Mouse (Mus musculus): ENCODE results near the gene Ppp6r2. TPM values are rescaled to one million over a fixed set of nuclear protein-coding genes. Genes with fewer than 3 reads are reported as not detected.

Gene Ppp6r2
- total RNA-seq, 2 experiments from 2014 or later, result 53.8 to 57.6 TPM

DNA sequence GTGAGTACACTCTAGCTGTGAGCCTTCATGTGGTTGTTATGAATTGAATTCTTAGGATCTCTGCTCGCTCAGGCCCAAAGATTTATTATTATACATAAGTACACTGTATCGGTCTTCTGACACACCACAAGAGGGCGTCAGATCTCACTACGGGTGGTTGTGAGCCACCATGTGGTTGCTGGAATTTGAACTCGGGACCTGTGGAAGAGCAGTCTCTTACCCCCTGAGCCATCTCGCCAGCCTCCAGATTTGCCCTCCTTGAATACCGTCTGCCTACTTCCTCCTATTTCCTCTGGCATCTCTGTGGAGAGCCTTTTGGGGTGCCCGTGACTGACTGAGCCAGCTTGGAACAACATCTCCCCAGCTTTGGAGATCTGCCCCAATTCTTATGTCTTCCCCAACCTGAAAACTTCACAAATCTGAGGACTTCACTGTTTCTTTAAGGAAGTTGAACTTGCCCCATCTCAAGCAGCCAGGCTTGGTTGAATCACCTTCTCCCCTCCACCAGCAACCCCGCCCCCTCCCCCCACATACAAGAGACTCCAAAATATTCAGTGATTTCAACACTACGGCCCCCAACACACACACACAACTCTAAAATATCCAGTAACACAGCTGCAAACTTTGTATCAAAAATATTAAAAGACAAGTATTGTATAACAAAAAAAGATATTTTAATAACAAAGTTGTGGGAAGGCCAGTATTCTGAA, 29.6 kb upstream of the Ppp6r2 start:
- no peak for DNase-seq (ENCODE audit: low spot score in 2 of 2)

DNA sequence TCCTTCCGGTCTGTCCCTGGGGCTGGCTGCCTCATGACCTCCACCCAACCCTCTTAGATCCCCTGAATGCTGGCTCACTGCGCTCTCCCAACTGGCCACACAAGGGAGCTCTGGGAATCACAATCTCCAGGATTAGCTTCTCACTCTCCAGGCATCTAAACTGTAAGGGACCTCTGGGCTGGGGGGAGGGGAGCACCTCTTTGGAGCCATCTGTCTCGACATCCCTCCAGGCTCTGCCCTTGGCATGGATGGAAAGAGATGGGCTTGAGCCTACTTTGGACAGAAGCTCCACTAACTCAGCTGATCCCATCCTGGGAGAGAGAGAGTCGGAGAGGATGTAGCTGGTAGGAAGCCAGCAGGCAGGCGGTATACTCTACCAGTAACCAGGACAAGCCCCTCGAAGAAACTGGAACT, 29.0 kb upstream of the Ppp6r2 start:
- DNase-seq (ENCODE audit: low spot score in 2 of 2), result no peak

DNA sequence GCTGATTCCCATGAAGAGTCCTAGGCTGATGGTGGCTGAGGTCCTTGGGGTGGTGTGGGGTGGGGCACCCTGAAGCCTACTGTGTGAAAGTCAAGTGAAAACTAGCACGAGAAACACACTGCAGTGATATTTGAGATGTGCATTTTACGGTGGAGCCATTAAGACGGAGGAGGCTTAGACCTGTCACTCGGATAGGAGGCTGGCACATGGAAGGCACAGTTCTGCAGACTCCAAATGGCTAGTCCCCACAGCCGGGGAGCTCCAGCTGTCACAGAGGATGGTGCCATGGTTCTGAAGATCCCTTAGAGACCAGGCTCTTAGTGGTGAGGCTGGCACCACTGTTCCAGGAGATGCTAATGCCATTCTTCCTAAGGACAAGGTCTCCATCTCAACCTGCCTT, 28.5 kb upstream of the Ppp6r2 start:
- DNase-seq (ENCODE audit: low spot score in 2 of 2), result no peak

DNA sequence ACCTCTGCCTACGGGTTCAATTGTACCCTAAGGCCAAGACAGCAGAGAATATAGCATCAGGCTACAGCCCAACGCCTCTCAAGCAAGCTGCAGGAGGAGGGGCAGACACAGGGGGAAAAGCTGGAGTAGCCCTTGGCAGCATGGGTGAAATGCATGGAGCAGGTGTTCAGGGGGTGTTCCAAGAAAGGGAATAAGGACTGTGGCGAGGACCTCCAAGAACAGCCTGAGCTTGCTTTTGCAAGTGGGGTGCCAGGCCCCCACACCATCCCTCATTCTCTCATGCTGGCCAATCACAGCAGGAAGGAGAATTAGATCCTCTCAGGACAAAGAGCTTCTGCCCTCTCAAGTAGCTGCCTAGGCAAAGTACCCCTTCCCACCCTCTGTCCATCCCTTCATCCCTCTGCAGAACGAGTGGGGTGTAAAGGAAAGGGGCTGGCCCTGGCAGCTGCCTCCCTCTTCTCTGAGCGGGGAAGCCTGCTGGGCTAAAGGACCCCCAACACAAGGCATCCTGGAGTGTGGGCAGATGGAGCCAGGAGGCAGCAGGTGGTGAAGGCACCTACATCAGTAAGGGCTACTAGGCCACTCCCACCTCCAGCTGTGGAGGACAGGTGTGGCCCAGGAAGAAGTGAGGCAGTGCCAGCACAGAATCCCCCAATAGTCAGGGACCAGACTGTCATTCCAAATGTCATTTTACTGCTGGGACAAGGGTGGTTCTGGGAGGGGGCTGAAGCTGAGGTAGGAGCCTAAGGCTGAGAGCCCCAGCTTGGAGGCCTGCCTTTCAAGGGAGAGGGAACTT, 27.0 kb upstream of the Ppp6r2 start:
- DNase-seq (ENCODE audit: low spot score in 2 of 2), result no peak

DNA sequence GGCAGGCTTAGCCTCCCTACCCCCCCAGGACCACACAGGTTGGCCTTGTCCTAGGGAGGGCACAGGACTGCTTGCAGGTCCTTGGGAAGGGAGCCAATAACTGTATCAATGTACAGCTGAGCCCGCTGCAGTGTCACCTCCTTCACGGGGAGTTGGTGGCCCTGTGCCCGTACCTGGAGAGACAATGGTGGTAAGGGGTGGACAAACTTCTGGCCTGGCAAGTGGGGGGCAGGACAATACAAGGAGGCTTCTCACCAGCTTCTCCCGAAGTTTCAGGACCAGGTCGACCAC, 26.5 kb upstream of the Ppp6r2 start:
- no peak for DNase-seq (ENCODE audit: low spot score in 2 of 2)

DNA sequence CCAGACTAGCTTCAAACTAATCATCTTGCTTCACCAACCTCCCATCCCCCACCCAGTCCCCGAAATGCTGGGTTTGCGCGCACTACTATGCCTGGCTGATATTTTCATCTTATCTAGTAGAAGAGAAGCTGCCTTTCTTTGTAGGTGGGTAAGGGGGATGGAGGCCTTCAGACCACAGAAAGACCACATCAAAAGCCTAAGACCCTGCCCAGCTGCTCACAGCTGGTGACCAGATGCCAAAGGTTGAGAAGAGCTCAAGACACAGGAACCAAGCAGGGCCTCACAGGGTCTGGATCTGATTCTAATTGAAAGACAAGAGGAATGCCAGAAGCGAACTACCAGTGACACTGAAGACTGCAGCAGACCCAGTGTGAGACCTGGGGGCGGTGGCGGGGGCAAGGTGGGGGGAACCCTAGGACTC, 16.1 kb upstream of the Ppp6r2 start:
- DNase-seq (ENCODE audit: low spot score in 2 of 2), result no peak

DNA sequence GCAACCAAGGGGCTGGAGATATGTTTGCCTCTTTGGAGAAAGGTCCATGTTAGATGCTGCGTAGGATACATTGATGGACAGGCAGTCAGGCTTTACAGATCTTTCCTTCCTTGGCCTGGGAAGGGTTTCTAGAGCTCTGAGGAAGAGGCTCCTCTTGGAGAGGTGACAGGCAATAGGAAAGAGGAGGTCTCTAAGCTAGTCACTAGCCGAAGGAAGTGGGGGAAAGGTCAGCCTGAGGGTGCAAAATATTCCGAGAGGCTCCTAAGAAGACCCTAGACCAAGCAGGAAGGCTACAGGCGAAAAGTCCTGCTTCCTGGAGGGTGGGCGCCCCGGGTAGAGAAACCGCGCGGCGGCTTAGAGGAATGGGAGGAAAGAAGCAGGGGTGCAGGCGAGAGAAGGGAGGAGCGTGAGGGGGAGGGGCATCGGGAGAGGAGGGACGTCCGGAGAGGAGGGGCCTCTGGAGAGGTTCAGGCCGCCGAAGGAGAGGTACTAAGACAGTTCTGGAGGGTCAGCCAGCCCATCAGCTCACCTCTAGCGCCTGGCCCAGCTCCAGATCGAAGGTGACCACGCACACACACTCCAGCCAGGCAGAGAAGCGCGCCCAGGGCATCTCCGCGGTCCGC, 15.6 kb upstream of the Ppp6r2 start:
- DNase-seq (ENCODE audit: low spot score in 2 of 2), result peak; percentile 71 to 83

DNA sequence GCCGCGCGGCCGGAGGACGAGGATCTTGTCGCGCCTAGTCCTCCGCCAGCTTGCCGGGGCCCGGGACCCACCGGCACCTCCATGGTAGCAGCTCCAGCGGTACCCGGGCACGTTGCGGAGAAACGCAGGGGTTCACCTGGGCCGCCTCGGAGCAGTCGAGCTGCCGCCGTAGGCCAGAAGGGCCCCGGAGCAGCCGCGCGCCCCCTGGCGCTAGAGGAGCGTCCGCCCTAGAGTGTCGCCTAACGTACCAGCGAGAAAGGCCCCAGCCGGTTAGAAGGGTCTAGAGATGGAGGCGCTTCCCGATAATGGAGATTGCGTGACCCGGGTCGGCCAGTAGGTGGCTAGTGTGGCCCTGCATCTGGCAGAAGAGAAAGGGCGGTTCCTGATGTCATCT, 15.0 kb upstream of the Ppp6r2 start, which contains the start of gene Dennd6b:
Gene Dennd6b (minus strand): TSS at position 184 of the 394 bp plus-strand sequence.
- DNase-seq (ENCODE audit: low spot score in 2 of 2), result peak; percentile 91 to 92

DNA sequence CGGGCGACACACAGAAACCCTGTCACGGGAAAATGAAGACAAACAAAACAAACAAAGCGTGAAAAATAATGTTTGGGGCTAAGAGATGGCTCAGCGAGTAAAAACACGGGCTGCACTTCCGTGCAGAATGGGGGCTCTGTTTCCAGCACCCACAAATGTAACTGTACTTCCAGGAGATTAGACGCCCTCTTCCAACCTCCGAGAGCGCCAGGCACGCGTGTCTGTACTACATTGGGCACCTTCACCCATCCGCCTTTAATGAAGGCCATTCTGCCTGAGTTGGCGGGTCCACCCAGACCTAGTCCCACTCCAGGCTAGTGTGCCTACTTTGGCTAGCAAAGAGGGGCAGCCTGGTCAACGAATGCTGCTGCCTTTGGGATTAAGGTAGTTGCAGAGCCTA, 14.3 kb upstream of the Ppp6r2 start:
- no peak for DNase-seq (ENCODE audit: low spot score in 2 of 2)

DNA sequence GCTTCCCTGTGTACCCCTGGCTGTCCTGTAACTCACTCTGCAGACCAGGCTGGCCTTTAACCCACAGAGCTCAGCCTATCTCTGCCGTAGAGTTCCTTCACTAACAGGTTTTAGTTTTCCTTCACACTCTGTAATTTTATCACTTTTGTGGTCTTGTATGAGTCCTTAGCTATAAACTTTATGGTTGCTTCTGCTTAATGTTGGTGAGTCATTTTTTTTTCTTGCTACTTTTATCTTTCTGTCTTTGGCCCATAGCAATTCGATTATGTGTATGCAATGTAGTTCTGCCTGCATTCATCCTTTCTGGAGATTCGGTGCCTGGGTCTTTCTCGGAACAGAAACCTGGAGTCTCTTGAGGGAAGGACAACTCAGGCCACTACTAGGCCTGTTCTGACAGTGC, 3.9 kb upstream of the Ppp6r2 start:
- no peak for DNase-seq (ENCODE audit: low spot score in 2 of 2)

DNA sequence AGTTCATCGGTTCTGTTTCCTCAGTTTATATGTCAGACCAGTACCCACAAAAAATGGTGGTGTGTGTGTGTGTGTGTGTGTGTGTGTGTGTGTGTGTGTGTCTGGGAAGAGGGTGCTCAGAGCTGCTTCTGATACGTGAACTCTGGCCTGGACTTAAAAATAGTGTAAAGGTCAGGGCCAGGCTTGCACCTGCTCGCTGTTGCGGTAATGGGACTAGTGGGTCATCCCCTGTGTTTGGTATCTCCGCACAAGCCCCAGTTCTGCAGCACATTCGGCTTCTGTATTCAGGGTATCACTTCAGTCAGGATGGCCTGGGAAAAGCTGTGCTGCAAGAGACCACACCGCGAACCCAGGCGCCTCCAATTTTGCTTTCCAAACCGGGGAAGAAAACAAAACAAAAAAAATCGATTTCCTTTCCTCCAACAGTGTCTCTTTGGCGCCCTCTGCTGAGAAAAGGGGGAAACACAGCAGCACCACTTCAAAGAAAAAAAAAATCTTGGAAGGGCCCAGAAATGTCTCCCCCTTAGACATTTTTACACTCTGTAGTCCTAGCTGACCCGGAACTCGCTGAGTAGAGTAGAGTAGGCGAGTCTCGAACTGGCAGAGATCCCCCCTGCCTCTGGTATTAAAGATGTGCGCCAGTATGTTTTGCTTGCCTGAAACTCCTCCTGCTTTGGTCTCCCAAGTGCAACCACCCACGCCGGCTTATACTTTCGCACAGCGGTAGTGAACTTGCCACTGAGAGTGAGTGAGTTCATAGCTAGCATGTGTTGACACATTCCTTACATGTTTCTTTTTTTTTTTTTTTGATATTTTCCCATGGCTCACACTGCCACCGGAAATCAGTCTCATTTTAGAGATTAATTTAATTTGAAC, 1.2 kb upstream of the Ppp6r2 start:
- peak; percentile 71 to 82 for DNase-seq (ENCODE audit: low spot score in 2 of 2)

DNA sequence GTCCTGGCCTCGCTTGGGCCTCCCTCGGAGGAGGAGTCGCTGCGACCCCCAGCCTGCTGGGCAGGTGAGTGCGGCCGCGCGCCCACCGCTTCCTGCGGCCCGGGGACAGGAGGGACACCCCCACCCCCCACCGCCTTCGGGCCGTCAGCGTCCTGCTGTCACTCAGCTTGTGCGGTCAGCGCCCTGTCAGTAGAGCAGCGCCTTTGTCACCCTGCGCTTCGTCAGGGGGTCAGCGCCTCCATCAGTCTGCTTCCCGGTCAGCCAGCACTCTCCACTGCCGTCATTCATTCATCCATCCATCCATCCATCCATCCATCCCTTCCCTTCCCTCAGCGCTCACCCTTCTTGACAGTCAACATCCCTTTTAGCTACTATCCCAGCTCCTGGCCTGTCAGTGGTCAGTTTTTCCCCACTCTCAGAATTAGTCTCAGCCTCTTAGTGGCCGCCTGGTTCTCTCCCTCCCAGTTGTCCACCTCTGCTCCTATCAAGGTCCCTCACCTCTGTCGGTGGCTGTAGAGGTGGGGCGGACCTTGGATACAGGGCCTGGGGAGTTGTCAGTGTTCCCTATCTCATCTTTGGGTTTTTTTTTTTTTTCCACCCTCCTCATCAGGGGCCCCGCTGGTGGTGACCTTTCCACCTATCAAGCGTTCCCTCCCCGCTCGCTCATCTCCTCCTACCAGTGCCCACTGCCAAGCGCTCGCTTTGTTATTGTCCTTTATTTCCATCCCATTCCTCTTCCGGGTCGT, 536 bp downstream of the Ppp6r2 start:
- DNase-seq (ENCODE audit: low spot score in 2 of 2), result no peak

DNA sequence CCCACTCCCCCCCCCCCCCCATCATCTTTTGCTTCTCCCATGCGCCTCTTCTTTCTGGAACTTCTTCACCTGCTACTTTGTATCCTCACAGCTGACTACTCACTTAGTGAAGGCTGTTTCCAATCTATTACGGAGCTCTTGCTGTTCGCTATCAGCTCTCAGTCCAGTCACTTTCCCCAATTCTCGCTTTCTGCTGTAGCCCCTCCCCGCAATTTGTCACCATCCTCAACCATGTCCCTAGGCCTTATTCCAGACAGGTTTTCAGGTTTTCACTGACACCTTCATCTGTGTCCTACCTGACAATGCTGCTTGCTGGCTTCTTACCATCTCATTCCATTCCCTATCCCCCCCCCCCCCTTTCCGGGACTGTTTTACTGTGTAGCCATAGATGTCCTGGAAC, 1.1 kb downstream of the Ppp6r2 start:
- DNase-seq (ENCODE audit: low spot score in 2 of 2), result no peak

DNA sequence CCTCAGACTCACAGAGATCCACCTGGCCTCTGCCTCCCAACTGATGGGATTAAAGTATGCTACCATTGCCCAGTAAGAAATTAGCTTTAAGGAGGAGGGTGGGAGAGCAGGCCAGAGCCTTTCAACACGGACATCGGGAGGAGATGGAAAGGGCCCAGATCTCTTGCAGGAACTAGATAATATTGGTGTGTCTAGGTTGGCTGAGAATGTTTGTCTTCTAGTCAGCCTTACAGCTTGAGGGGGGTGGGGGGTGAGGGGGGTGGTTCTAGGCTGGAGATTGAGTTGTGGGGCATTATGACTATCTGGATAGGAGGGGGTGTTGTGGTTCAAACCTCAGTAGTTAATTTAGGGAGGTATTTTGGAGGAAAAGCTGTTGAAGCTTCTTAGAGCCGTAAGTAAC, 2.2 kb downstream of the Ppp6r2 start:
- DNase-seq (ENCODE audit: low spot score in 2 of 2), result no peak

DNA sequence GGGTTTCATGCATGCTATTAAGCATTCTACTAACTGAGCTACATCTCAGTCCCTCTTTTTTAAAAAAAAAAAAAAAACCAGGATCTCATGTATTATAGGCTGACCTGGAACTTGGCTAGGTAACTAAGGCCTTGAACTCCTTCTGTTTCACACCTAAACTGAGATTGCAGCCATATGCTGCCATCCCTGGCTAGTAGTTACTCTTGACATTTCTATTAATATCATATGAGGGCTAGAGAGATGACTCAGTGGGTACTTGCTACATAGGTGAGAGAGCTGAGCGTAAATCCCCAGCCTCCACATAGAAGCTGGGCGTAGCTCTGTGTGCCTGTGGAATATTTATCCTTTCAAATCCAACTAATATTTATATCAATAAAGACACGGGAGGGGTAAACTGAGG, 3.6 kb downstream of the Ppp6r2 start:
- DNase-seq (ENCODE audit: low spot score in 2 of 2), result no peak

DNA sequence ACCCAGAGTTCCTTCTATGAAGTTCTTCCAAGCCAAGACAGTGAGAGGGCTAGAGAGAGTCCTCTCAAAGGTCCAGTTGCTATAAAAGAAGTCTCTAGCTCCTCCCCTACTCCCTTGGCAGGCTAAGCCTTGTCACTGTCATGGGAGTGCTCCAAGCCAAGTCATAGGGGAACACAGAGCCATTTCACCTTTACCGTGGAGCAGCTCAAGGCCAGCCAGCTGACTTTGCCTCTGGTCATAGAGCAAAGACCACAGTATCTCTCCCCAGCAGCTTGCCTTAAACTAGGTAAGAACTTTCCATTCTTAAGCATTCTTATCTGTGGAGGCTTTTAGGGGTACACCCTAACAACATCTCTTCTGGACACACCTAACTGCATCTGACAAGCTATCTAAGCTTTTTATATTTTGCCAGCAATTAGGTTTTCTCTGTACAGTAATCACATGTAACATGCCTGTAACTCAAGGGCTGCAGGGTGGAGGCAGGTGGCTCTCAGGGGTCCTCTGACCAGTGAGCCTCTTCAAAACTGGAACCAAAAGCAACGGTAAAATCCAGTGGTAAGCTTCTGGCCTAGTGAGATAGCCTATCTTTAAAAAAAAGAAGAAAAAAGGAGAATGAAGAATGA, 4.4 kb downstream of the Ppp6r2 start:
- no peak for DNase-seq (ENCODE audit: low spot score in 2 of 2)

DNA sequence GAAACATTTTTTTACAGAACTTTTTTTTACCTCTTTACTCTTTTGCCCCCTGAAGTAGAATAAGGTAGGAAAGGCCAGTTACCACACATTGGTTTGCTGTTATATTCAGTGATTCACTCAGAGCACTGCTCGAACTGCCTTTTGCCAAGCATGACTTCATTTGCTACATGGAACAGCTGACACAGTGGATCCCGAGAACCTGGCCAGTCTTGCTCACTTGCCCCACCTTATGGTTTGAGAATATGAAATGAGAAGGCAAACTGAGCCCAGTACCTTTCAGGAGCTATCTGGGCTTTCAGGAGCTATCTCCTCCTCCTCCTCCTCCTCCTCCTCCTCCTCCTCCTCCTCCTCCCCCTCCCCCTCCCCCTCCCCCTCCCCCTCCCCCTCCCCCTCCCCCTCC, 22.2 kb downstream of the Ppp6r2 start:
- DNase-seq (ENCODE audit: low spot score in 2 of 2), result no peak

DNA sequence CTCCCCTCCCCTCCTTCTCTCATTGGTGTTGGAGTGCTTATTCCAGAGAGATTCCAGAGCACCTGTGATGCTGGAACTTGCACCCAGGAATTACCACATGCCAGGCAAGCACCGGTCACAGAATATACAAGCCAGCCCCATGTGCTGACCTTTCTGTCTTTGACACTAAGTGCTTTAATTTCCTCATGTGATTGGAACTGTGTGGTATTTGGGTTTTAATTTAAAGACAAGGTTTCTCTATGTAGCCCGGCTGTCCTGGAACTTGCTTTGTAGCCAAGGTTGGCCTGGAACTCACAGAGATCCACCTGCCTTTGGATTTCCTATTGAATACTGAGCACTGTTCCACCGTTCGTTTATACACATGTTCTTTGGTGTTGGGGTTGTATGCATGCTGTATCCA, 22.7 kb downstream of the Ppp6r2 start:
- DNase-seq (ENCODE audit: low spot score in 2 of 2), result no peak

DNA sequence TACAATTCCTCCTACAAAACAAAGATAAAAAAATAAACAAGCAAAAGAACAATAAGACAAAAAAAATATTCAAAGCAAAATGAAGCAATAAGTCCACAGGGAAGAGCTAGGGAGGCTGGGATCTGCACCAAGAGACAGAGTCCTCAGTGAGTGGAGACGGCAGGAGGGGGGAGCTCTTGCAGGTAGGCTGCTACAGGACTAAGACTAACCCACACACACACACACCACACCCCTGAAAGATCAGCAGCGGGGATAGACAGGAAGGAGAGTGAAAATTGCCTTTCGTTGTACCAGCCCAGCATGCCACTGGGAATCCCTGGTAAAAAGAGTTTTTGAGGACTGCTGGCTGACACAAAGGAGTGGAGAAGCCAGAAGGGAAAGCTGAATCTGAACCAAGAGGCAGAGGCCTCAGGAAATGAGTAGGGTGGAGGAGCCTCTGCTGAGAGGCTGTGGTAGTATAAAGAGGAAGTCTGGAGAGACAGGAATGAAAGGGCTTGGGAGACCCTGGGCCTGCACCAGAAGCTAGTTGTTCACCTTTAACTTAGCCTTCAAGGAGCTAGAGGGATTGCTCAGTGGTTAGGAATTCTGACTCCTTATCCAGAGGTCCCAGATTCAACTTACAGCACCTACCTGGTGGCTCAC, 28.5 kb downstream of the Ppp6r2 start:
- DNase-seq (ENCODE audit: low spot score in 2 of 2), result no peak

DNA sequence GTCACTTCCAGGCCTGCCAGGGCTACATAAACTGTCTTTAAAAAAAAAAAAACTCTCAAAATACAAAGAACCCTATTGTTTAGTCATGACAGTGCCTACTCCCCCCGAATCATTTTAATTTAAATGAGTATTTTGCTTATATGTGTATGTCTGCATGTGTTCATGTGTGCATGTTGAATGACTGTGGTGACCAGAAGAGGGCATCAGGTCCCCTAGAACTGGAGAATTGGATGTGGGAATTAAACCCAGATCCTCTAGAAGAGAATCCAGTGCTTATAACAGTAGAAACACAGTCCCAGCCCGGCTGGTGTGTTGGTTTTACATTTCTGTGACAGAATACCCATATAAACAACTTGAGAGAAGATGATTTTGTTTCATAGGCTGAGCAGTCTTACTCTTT, 29.7 kb downstream of the Ppp6r2 start:
- no peak for DNase-seq (ENCODE audit: low spot score in 2 of 2)
